Mouse (Mus musculus): ENCODE results near the gene Ppfibp1.

Ppfibp1 gene

DNA sequence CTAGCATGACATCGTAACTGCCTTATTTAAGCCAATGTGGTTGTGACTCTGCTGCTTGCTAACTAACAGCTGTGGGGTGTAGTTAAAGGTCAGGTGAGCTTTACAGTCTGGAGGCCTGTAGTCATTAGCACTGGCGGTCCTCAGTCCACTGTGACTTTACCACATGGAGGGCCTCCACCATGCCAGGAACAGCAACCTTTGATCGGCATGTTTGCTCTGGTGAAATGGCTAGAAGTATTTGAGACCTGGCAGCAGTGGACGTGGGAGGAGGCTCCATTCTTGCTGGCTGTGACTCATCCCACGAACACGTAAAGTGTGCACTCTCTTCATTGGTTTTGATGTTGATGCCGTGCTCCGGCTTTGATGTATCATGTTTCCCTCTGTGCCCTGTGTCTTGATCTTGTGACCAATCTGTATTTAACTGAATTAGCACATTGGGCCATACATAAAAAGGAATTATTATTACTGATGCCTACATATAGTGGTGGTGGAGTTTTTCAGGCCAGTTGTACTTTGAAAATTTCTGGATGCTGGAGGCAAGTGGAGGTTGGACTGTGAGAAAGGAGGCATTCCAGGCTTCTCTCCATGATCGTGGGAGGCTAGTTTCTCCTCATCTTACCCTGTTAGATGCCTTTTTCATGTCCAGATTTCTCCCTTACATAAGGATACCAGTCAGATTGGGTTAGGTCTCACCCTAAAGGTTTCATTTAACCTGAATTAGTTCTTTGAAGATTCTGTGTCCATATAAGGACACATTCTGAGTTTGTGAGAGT lies 71.8 kb downstream of the Ppfibp1 start:
- DNase-seq (ENCODE audit: low spot score), result no peak

DNA sequence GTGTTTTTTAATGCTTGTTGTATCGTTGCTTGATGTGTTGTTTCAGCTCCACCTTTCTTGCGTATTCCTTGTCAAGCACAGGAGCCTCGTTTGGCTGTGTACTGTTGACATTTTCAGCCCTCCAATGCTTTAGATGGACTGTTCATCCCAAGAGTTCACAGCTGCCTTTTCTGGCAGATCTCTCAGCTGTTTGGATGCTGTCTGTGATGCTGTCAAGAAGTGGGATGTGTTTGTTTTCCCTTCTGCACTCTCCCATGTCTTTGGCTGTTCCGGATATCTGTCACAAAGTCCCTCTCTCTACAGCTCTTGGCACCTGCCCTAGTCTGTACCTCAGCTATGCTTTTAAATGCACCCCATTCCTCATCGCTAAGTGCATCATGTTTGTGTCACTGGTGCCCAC lies 72.7 kb downstream of the Ppfibp1 start:
- no peak for DNase-seq (ENCODE audit: low spot score)

DNA sequence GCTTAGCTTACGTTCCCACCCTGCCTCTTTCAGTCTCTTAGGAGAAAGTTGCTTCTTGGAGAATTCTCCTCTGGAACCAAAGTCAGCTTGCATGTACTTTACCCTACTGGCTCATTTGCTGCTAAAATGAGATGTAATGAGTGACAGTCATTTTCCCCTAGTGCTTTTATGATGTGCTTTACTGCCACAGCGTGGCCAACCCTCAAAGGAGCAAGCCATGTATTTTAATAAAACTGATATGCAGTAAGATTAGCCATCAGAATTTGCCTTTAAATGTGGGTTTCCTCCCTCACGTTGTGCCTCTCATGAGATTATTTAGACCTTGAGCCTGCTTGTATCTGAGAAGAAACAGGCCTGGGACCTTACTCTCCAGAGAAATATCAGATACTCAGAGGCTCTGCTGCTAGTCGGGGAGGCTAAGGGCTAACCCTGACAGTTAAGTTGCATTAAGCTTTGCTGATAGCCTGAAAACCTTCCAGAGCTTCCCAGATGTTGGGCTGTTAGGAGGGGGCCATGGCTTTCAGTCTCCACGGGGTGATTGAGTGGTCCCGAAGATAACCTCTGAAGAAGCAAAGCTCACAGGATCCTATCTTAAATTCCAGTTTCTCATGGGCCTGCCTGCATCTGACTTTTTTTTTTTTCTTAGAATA lies 73.7 kb downstream of the Ppfibp1 start:
- no peak for DNase-seq (ENCODE audit: low spot score)

DNA sequence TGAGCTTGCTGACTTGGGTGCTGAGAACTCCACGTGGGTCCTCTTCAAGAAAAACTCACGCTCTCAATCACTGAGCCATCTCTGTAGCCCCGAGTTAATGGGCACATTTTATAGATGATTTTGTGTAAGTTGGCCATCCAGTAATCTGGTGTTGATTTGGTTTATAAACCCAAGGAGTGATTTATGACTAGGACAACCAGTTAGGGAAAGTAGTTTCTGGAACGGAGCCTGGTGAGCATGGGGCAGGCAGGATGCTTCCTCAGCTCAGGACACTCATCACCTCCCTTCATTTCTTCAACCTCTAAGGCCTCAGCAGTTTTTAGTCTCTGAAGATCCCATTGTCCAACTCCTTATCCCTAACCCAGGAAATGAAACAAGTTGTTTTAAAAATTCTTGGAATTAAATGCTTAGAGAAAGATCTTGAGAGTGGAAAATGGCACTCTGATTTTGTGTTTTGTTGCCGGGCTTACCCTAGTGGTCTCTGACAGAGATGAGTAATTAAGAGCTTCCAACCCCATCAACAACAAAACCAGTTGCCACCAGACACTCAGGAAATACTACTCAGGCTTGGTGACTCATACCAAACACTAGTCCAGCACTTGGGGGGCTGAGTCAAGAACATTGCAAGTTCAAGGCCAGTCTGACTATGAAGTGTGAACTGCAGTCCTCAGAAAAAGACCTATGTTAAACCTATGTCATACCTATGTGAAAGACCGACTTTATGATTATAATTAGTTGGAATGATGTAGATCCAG lies 75.3 kb downstream of the Ppfibp1 start:
- DNase-seq (ENCODE audit: low spot score), result no peak

DNA sequence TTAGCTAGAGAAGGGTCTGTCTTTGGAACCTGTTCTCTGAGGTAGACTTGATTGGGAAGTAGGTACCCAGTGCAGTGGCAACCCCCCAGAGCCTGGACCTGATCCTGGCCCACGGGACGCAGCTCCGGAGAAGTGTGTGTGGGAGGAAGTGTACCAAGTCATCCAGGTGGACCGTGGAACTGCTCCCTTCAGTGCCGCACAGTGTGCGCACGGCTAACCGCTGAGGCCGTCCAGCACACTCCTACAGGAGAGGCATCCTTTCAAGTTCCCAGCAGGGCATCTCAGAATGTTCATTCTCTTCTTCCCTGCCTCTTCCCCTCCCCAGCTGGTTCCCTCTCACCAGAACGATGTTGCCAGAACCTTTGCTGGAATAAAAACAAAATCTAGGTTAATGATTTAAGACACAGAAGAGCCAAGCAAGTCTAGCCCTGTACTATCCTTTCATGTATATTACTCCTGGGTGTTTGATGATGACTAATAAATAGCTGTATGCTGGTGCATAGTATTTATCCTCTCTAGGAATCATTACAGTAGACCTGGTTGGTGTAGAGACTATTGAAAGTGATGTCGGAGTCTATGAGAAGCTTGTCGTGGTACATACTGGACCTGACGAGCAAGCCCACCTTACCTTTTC lies 77.0 kb downstream of the Ppfibp1 start:
- no peak for DNase-seq (ENCODE audit: low spot score)

DNA sequence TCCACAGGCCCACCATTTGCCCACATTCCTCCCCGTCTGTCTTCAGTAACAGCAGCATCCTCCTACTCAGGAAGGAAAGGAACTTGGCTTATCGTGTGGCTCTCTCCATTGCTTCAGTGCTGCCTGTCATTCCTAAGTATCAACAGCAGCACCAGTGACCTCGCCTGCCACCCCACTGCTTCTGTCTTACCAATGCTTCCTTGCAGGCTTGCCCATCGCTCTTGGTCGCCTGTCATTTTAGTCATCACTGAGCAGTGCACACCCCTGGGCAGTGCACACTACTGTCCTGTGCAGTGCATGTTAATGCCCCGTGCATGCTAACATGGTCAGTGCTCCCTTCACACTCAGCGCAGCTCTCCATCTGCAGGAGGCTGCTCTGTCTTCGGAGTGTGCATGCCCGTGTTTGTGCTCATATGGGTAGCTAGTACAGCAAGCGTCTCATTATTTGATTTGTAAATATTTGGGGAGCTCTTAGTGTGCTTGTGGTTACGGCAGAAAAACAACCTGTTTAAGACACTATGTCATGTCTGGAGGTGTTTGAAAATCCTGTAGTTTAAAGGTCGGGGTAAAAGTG lies 78.2 kb downstream of the Ppfibp1 start:
- no peak for DNase-seq (ENCODE audit: low spot score)

DNA sequence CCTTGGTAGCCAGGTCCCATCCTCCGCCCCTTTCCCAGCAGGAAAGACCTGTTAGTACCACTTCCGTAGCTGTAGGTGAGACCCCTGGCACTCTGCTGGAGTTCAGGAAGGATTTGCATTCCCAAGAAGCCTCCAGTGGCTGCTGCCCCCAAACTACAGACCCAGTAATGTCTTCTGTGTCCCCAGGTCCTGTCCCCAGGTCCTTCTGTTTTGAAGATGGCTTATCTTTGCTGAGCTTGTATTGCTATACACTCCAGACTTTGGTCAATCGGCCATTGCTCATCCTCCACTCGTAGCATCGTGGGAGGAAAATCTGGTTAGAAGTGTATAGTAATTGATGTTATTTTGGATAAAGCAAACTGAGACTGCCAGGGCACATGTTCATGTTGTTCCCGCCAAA lies 79.5 kb downstream of the Ppfibp1 start:
- no peak for DNase-seq (ENCODE audit: low spot score)

DNA sequence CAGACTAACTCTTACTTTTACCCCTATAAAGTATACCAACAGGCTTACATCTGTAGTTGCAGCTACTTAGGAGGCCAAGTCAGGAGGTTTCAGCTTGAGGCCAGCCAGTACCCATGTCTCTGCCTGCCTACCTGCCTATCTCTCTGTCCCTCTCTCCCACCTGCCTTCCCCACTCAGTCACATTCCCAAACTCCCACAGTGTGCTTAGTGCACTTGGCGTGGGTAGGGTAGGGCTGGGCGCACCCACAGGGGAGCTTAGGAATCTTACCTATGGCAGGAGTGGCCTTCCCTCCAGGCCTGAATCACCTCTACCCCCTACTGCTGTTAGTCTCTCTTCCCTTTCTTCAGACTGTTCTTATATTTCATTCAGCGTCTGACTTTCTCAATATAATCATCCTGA lies 82.5 kb downstream of the Ppfibp1 start:
- no peak for DNase-seq (ENCODE audit: low spot score)

DNA sequence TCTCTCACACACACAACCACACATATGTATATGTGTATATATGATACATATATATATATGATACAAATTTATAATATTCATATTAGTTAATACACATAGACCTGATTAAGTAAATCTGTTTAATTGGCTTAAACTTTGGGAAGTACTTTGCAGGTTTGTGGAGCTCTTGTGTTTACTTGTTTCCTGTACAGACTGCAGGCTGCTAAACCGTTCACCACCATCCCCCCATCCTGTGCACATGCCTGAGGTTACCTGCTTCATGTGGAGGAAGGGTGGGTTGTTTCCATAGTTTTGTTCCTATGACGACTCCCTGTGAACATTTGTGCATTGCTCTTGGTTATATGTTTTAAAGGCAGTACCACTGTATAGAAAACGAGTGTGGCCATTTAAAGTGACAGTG lies 83.1 kb downstream of the Ppfibp1 start:
- DNase-seq (ENCODE audit: low spot score), result no peak

DNA sequence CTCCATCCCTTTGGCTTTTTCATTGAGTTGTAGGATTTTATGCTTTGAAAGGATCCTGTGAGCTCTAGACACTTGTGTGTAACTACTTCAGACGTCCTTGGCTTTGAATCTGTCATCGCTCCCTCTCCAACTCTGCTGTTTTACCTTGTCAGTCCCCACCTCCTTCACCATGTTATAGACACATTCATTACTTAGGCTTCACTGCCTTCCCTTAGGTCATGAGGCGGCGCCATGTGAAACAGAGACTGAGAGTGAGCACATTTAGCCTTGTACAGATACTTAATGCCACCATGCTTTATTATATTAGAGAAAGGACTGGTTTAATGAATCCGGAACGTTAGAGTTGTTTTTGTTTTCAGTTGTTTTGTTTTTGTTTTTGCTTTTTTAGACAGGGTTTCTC lies 83.7 kb downstream of the Ppfibp1 start:
- no peak for DNase-seq (ENCODE audit: low spot score)

DNA sequence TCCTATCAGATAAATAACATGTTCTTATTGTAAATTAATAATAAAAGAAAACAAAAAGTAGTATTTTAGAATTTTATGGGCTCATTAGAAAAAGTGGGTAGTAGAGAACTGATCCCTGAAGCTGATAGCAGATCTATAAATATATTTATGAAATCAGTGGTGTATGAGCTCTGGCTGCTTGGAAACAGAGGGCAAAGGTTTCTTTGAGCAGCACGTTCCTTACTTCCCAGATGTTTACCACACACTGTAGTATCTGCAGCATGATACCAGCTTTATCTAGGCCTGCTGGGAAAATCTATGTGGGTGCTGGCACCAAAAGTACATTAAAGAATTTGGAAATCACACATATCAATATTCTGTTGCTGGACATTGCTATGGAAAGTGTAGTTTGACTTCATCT lies 84.5 kb downstream of the Ppfibp1 start:
- no peak for DNase-seq (ENCODE audit: low spot score)

DNA sequence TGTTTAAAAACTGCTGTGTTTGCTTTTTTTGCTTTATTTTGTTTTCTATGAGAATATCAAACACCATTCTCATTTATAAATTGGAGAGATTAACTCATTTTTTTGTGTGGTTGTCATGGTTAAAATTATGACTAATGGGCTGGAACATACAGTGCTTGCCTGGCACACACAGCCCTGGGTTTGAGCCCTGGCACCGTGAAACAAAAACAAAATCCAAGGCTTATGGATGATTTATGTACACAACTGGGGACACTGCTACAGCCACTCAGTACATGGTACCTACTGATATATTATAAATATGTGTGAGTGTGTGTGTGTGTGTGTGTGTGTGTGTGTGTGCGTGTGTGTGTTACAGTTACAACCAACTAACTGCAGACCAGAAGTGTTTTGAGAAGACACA lies 85.1 kb downstream of the Ppfibp1 start:
- no peak for DNase-seq (ENCODE audit: low spot score)

DNA sequence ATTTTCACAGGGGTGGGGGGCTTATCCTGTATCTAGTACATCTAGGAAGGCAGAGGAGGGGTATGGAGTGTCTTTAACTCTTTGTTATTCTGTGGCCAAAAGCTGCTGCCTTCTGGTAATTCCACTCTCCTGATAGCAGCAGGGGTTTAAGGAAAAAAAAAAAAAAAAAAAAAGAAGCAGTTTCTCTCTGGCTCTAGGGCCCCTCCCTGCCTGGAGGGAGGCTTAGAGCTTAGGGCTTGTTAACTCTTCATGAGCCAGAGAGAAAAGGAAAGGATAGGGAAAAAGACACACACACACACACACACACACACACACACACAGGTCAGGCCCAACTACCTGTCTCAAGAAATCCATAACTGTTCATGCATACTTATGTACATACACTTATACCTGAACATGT lies 85.5 kb downstream of the Ppfibp1 start:
- no peak for DNase-seq (ENCODE audit: low spot score)

DNA sequence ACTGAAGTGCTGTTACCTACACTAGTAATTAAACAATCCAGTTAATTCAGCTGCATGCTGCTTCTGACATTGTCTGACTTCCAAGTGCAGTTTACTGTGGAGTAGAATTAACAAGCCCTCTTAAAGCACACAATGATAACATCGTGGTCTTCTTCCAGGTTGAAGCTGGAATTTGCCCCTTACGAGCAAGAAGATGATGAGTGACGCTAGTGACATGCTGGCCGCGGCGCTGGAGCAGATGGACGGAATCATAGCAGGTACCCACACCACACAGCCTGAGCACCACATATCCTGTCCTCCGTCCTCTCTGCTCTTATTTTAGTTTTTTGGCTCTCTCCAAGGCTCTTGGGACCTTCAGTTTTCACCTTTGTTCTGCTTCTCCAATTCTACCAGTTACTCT lies 88.2 kb downstream of the Ppfibp1 start:
- DNase-seq (ENCODE audit: low spot score), result no peak

DNA sequence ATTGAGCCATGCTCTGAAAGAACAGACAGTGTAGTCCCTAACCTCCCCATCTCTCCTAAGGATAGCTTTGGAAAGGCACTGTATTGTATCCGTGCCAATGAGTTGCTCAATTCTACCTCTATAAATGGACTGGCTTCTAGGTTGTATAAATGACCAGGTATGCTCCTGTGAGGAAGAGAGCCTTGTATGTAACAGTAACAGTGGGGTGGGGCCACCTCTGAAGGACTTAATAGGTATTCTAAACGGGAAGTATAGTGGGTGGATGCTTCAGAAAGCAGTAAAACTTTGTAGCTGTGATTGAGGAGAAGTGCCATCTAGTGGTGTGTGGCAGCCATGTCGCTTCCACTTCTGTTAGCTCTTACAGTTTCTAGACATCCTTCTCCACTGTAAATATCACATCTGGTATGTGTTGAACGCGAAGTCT lies 90.4 kb downstream of the Ppfibp1 start:
- peak; percentile 48 for DNase-seq (ENCODE audit: low spot score)

DNA sequence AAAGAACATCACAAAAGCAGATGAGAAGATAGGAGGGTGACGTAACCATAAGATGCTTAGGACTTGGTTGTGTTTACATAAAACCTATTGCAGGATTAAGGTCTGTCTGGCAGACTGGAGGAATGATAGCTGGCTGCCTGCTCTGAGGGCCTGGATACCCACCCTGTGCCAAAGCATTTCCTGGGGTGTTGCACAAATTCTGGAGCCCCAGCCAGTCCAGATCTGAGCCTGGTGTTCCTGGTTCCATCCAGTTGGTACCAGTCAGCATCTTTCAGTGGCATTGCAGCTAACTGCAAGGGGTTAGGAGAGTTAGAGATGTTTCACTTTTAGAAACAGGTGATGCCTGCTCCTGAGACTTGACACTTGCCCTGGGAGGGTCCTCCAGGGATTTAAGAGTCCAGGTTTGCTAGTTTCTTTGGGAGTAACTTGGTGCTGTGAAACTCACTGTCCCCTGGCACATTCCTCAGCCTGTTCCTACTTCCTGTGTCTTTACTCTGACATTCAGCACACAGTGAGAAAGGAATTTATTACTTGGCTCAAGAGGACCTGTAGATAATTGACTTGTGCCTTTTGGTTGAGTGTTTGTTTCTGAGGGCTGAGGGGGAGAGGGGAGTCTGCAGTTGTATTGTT lies 90.9 kb downstream of the Ppfibp1 start:
- DNase-seq (ENCODE audit: low spot score), result no peak

DNA sequence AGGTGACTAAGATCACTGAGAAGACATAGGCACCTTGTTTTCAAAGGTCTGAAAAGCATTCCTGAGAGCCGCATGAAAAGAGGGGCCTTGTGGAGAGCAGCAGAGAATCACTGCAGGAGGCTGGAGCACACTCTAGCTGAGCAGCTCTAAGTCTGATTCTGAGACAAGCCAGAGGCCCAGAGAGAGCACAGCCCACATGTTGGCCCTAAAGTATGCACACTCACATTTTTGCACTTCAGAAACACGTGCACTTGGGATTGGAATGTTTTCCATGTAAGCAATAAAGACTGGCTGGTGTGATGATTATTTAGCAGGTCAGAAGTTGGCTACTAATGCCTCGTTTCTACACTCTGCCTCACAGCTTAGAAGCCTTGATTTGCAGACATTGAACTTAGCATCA lies 91.7 kb downstream of the Ppfibp1 start:
- DNase-seq (ENCODE audit: low spot score), result no peak

DNA sequence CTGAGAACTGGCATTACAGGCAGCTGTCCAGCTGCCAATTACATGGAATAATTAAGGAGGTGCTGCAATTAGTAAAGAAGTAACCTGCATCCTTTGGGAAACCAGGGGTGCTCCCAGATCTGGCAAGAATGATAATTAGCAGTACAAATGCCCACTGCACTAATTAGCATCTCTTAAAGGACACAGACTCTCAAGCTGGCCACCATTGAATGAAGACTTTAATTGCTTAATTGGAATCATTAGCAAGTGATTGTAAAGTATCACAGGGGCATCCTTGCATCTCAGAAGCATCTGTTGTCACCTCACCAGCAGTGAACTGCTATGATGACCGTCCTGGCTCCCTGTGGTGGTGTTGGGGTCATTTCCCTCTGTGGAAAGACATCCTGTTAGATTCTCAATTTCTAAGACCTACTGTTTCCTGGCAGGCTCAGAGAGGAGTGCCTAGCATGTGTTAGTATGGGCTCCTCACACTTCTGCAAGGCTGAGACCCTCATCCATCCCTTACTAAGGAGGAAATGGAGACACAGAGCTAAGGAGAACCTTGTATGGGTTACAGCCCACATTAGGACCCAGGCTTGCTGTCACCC lies 93.1 kb downstream of the Ppfibp1 start:
- DNase-seq (ENCODE audit: low spot score), result no peak

DNA sequence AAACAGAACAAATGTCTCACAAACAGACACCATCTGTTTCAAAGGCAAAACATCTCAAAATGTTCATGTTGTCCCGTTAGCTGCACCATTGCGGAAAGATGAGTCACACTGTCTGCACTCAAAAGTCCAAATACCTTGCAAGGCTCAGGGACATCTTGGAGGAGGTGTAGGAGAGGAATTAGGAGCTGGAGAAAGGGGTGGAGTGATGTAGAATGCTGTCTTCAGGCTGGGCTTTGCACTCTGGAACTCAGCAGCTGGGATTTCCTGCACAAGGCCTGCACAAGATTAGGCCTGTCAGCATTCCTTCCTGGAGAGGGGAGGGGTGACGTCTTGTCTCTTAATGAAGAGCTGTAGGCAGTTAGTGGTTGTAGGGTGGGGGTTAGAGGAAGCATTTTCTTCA lies 96.3 kb downstream of the Ppfibp1 start:
- no peak for DNase-seq (ENCODE audit: low spot score)

DNA sequence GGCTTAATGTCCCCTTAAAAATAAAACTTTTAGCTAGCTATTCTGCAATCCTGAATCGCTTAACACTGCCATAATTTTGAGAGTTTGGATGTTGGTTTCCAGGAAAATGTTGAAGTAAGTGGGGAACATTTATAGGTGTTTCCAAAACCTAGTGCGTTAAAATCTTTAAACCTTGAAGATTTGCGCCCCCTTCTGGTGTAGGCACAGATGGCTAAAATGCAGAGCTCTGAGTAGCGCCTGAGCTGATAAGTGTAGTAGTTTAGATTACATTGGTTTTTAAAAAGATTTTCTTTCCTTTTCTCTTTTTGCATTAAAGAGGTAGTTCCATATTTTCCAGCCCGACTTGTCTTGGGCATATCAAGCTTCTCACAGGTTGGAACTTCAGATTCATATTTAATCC lies 105.9 kb downstream of the Ppfibp1 start:
- peak; percentile 82 for DNase-seq (ENCODE audit: low spot score)

DNA sequence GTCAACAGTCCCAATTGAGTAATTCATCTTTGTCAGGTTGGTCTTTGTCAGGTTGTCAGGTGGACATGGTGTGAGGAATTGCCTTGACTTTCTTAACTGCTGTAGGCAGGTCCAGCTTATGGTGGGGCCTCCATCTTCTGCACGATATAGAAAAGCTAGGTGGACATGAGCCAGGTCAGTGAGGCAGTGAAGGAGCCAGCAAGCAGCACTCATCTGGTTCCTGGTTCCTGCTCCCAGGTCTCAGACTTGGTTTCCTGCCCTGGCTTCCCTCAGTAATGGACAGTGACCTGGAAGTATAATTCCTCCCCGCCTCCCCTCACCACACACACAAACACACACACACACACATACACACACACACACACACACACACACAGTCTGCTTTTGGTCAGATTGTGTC lies 107.1 kb downstream of the Ppfibp1 start:
- DNase-seq (ENCODE audit: low spot score), result no peak

DNA sequence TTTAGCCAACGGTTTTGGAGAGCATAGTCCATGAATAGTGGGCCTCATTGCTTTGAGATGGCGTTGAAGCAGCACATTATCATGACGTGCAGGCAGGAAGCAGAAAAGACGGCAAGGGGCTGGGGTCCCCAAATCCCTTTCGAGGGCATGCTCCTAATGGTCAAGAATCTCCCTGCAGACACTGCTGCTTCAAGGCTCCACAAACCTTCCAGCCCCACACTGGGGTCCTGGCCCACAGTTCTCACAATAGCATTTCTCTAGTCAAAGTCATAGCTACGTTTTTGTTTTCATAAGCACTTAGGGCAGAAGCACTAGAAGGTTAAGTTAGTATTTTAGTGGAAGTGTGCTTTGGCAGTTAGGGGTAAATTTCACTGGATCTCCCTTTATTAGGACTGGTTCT lies 107.6 kb downstream of the Ppfibp1 start:
- no peak for DNase-seq (ENCODE audit: low spot score)
